ENCODE assay signal across 8 mouse cellular contexts in genomic region chr3:145904850-145905776, GRCm38 (mm10). TPM values are rescaled to one million over a fixed set of nuclear protein-coding genes. Genes with fewer than 3 reads are reported as not detected.
DNase-seq lines count a peak whose midpoint lies in the region; ATAC-seq lines count a peak whose summit lies in the region.

No protein-coding gene starts in this region.

- H3K9ac ChIP-seq in limb, embryonic 15.5 days = no peak overlapping the region

- intact Hi-C loops in gastrocnemius, postnatal 36 days (cut with DNase I) = loop anchor here (1.0 to 10.0 kb wide), 4 partner anchors 47 to 320 kb away; partner anchors contain the start of gene Ccn1

- peak overlapping the region; percentile 34 for H3K4me2 ChIP-seq in limb, embryonic 15.5 days

- ATAC-seq in activated CD4-positive, CD25-positive, alpha-beta regulatory T cell, adult 4 months = peak; percentile 36
- no peak for ATAC-seq in limb, embryonic 15.5 days (ENCODE audit: insufficient number of reproducible peaks, low FRiP score, low TSS enrichment, low read depth)

- H3K4me3 ChIP-seq in limb, embryonic 15.5 days = no peak overlapping the region

- no peaks in the 10 kb centered on the region for H3K36me3 ChIP-seq in limb, embryonic 15.5 days

- H3K27me3 ChIP-seq in limb, embryonic 15.5 days = no peaks in the 10 kb centered on the region

- H3K9me3 ChIP-seq in limb, embryonic 15.5 days = no peaks in the 10 kb centered on the region

- 50% methylated on average over 22 of the region's 22 CpGs for WGBS in limb, embryonic 15.5 days

- H3K27ac ChIP-seq in limb, embryonic 15.5 days = no peak overlapping the region

- H3K4me1 ChIP-seq in limb, embryonic 15.5 days = no peaks in the 10 kb centered on the region

- peak; percentile 69 for DNase-seq in CD4-positive, CD25-positive, alpha-beta regulatory T cell, adult 2 months (ENCODE audit: low read depth, low spot score)
- peak; percentile 84 for DNase-seq in embryo, embryonic 11 days
- peak; percentile 63 to 69 for DNase-seq in gastrocnemius, postnatal 36 days
- DNase-seq in kidney, adult 11 months = peak; percentile 23
- DNase-seq in neural tube, embryonic 10.5 days (ENCODE audit: extremely low spot score, low spot score) = peak; percentile 87
- peak; percentile 53 for DNase-seq in thymus, postnatal 0 days (ENCODE audit: low spot score)

RNA-seq across cellular contexts. Expression of gene Bcl10, which starts 17.5 kb away (rescaled TPM):
- polyA plus RNA-seq in activated CD4-positive, CD25-positive, alpha-beta regulatory T cell, adult 4 months (2017; shearing (Covaris generic)) = 10 to 100 TPM; 51.9 to 53.0 TPM
- total RNA-seq in gastrocnemius, postnatal 36 days (2021) = 10 to 100 TPM in 1 of 2 experiments, 1 to 10 TPM in 1; 8.5 to 10.0 TPM
- polyA plus RNA-seq in limb, embryonic 15.5 days (2015; fragmentation: Nextera tagmentation; extraction: Ambion mirVana) = 50.2 and 53.7 TPM in 2 replicates
- 82.5 and 88.6 TPM in 2 replicates for polyA plus RNA-seq in thymus, postnatal 0 days (2015; fragmentation: Nextera tagmentation; extraction: Ambion mirVana)

RNA-seq across cellular contexts. Expression of gene 2410004B18Rik, which starts 32.7 kb away (rescaled TPM):
- polyA plus RNA-seq in activated CD4-positive, CD25-positive, alpha-beta regulatory T cell, adult 4 months (2017; shearing (Covaris generic)) = 10 to 100 TPM; 14.2 to 21.6 TPM
- 10 to 100 TPM; 17.2 to 18.0 TPM for total RNA-seq in gastrocnemius, postnatal 36 days (2021)
- polyA plus RNA-seq in limb, embryonic 15.5 days (2015; fragmentation: Nextera tagmentation; extraction: Ambion mirVana) = 43.2 and 45.7 TPM in 2 replicates
- 42.1 and 42.2 TPM in 2 replicates for polyA plus RNA-seq in thymus, postnatal 0 days (2015; fragmentation: Nextera tagmentation; extraction: Ambion mirVana)

Comparison
In these comparisons a context has a peak if more than half of its experiments do, and no peak if none do; other contexts are left out.
1. DNase-seq: peak in every context shown above with its lines; median percentile 87 in neural tube, embryonic 10.5 days; 84 in embryo, embryonic 11 days; 69 in CD4-positive, CD25-positive, alpha-beta regulatory T cell, adult 2 months; 66 in gastrocnemius, postnatal 36 days; 53 in thymus, postnatal 0 days; 23 in kidney, adult 11 months.